8 mouse cellular contexts compared by ENCODE assay signal in the genomic region with DNA sequence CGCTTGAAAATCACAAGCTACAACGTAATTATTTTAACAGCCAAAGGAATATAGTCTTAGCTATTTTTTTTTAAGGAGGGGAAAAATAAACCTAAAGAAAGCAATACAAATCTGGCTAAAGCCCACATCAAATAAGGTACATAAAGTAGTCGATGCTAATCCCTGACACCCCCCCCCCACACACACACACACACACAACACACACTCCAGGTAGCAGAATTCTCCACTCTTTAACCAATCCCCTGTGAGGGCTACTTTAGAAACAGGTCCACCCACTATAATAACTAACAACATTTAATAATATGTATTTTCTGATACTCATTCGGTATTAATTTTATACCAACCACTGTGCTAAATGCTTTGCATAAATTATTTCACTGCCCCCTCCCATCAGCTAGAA. TPM values are rescaled to one million over a fixed set of nuclear protein-coding genes. Genes with fewer than 3 reads are reported as not detected.
DNase-seq lines count a peak whose midpoint lies in the region; ATAC-seq and TF ChIP-seq lines count a peak whose summit lies in the region.
"Had no signal": no experiment of that assay in that cellular context is flagged by ENCODE, and none has a peak within 500 bp of the region (broad histone marks: within the 10 kb centered on the region; RNA-seq: fewer than 3 reads in every experiment).

No protein-coding gene starts in this region.

- no peak for ATAC-seq in lung, embryonic 15.5 days (ENCODE audit: borderline replicate concordance, extremely low read depth, low FRiP score, low TSS enrichment)
- no peak for ATAC-seq in limb, embryonic 11.5 days (ENCODE audit: insufficient number of reproducible peaks, low FRiP score, low TSS enrichment, low read depth)

- peak overlapping the region; percentile 62 for H3K4me3 ChIP-seq in lung, embryonic 15.5 days
- H3K4me3 ChIP-seq in forebrain, embryonic 10.5 days: peak overlapping the region; percentile 79
- H3K4me3 ChIP-seq in limb, embryonic 11.5 days (ENCODE audit: low read depth, low read length): peak overlapping the region; percentile 70
- no peak overlapping the region for H3K4me3 ChIP-seq in small intestine, adult 2 months (ENCODE audit: low read depth, low read length)

- no peak for DNase-seq in lung, adult 18-20 months
- DNase-seq in forebrain, embryonic 10.5 days (ENCODE audit: extremely low spot score, low spot score): no peak
- DNase-seq in limb, embryonic 11.5 days (ENCODE audit: low spot score): no peak
- no peak for DNase-seq in ovary, adult 18-20 months (ENCODE audit: low spot score)
- no peak for DNase-seq in layer of hippocampus, postnatal 36 days

- H3K9me3 ChIP-seq in lung, embryonic 15.5 days: no peaks in the 10 kb centered on the region
- H3K9me3 ChIP-seq in forebrain, embryonic 10.5 days: no peaks in the 10 kb centered on the region
- H3K9me3 ChIP-seq in limb, embryonic 11.5 days (ENCODE audit: control insufficient read depth, low read length): no peaks in the 10 kb centered on the region

- no peaks in the 10 kb centered on the region for H3K36me3 ChIP-seq in lung, embryonic 15.5 days
- peaks cover 25% of the 10 kb centered on the region for H3K36me3 ChIP-seq in forebrain, embryonic 10.5 days (replicated peaks)
- H3K36me3 ChIP-seq in limb, embryonic 11.5 days (ENCODE audit: control insufficient read depth, insufficient read depth, low read length): no peaks in the 10 kb centered on the region
- H3K36me3 ChIP-seq in small intestine, adult 2 months (ENCODE audit: control insufficient read depth, insufficient read depth, low read length): no peaks in the 10 kb centered on the region

- no peak for TF ChIP-seq CTCF in small intestine, adult 2 months (IDR thresholded peaks at IDR 0.05; ENCODE audit: extremely low read depth, insufficient read length, insufficient replicate concordance, low read depth, low read length)

- no peak for TF ChIP-seq POLR2A in small intestine, adult 2 months (IDR thresholded peaks at IDR 0.05; ENCODE audit: low read depth, low read length)

- peak overlapping the region; percentile 91 for H3K4me2 ChIP-seq in lung, embryonic 15.5 days
- H3K4me2 ChIP-seq in limb, embryonic 11.5 days (ENCODE audit: low read depth, severe bottlenecking): peak overlapping the region; percentile 84

- WGBS in lung, embryonic 15.5 days: 1% methylated on average over 4 of the region's 4 CpGs
- WGBS in forebrain, embryonic 10.5 days: 0% methylated on average over 4 of the region's 4 CpGs
- 0% methylated on average over 4 of the region's 4 CpGs for WGBS in limb, embryonic 11.5 days
- WGBS in small intestine, adult 2 months: 3% methylated on average over 4 of the region's 4 CpGs

- peak overlapping the region; percentile 96 for H3K27ac ChIP-seq in lung, embryonic 15.5 days
- peak overlapping the region; percentile 99 for H3K27ac ChIP-seq in forebrain, embryonic 10.5 days
- H3K27ac ChIP-seq in limb, embryonic 11.5 days (replicated peaks; ENCODE audit: low read depth, low read length): peak overlapping the region; percentile 97
- H3K27ac ChIP-seq in small intestine, adult 2 months (ENCODE audit: insufficient read depth, low read depth, low read length): peak overlapping the region; percentile 91; the same call in 1 of the 2 replicates

- peaks cover 70% of the 10 kb centered on the region for H3K4me1 ChIP-seq in lung, embryonic 15.5 days
- H3K4me1 ChIP-seq in forebrain, embryonic 10.5 days: peaks cover 100% of the 10 kb centered on the region
- peaks cover 50% of the 10 kb centered on the region for H3K4me1 ChIP-seq in limb, embryonic 11.5 days (ENCODE audit: control insufficient read depth, insufficient read depth, low read length)
- peaks cover 24% of the 10 kb centered on the region; the same call in 1 of the 2 replicates for H3K4me1 ChIP-seq in small intestine, adult 2 months (ENCODE audit: control insufficient read depth, insufficient read depth, insufficient read length, low read length)

- no peak overlapping the region for H3K9ac ChIP-seq in lung, embryonic 15.5 days
- no peak overlapping the region for H3K9ac ChIP-seq in limb, embryonic 11.5 days (ENCODE audit: low read length)

- peaks cover 8% of the 10 kb centered on the region for H3K27me3 ChIP-seq in lung, embryonic 15.5 days
- peaks cover 15% of the 10 kb centered on the region for H3K27me3 ChIP-seq in forebrain, embryonic 10.5 days (ENCODE audit: poor library complexity, severe bottlenecking)
- peaks cover 3% of the 10 kb centered on the region; the same call in 1 of the 2 replicates for H3K27me3 ChIP-seq in limb, embryonic 11.5 days (ENCODE audit: control insufficient read depth, insufficient read depth, low read length)
- no peaks in the 10 kb centered on the region for H3K27me3 ChIP-seq in small intestine, adult 2 months (ENCODE audit: control insufficient read depth, insufficient read depth, low read length)

RNA-seq across cellular contexts. Expression of gene Kdm6b, which starts 3.0 kb away (rescaled TPM):
- 22.7 and 23.4 TPM in 2 replicates for polyA plus RNA-seq in lung, embryonic 15.5 days (2015; fragmentation: Nextera tagmentation; extraction: Ambion mirVana)
- 31.7 TPM in 2 replicates for polyA plus RNA-seq in forebrain, embryonic 10.5 days (2016; fragmentation: Nextera tagmentation; extraction: Ambion mirVana)
- 42.4 and 44.5 TPM in 2 replicates for polyA plus RNA-seq in limb, embryonic 11.5 days (2014; fragmentation: Nextera tagmentation; extraction: Ambion mirVana)
- 13.5 and 35.4 TPM in 2 replicates for polyA plus RNA-seq in small intestine, adult 2 months (2012; rRNA removed)
- total RNA-seq in layer of hippocampus, postnatal 36 days (2021): 10 to 100 TPM; 32.0 to 41.6 TPM

RNA-seq across cellular contexts. Expression of gene Tmem88, which starts 18.5 kb away (rescaled TPM):
- polyA plus RNA-seq in lung, embryonic 15.5 days (2015; fragmentation: Nextera tagmentation; extraction: Ambion mirVana): 46.7 and 49.8 TPM in 2 replicates
- 23.3 and 23.4 TPM in 2 replicates for polyA plus RNA-seq in forebrain, embryonic 10.5 days (2016; fragmentation: Nextera tagmentation; extraction: Ambion mirVana)
- 22.7 and 23.6 TPM in 2 replicates for polyA plus RNA-seq in limb, embryonic 11.5 days (2014; fragmentation: Nextera tagmentation; extraction: Ambion mirVana)
- polyA plus RNA-seq in small intestine, adult 2 months (2012; rRNA removed): 11.2 and 16.5 TPM in 2 replicates
- total RNA-seq in layer of hippocampus, postnatal 36 days (2021): 1 to 10 TPM; 1.8 to 2.6 TPM
- total RNA-seq: granulocyte monocyte progenitor cell, adult 5-6 weeks had no signal

RNA-seq across cellular contexts. Expression of gene Cyb5d1, which starts 21.1 kb away (rescaled TPM):
- 28.4 and 31.5 TPM in 2 replicates for polyA plus RNA-seq in lung, embryonic 15.5 days (2015; fragmentation: Nextera tagmentation; extraction: Ambion mirVana)
- 47.3 and 54.6 TPM in 2 replicates for polyA plus RNA-seq in forebrain, embryonic 10.5 days (2016; fragmentation: Nextera tagmentation; extraction: Ambion mirVana)
- 29.2 and 37.0 TPM in 2 replicates for polyA plus RNA-seq in limb, embryonic 11.5 days (2014; fragmentation: Nextera tagmentation; extraction: Ambion mirVana)
- 4.3 and 5.3 TPM in 2 replicates for polyA plus RNA-seq in small intestine, adult 2 months (2012; rRNA removed)
- 10 to 100 TPM; 44.6 to 48.6 TPM for total RNA-seq in layer of hippocampus, postnatal 36 days (2021)

RNA-seq across cellular contexts. Expression of gene Naa38, which starts 21.2 kb away (rescaled TPM):
- polyA plus RNA-seq in lung, embryonic 15.5 days (2015; fragmentation: Nextera tagmentation; extraction: Ambion mirVana): 151 and 168 TPM in 2 replicates
- 131 and 136 TPM in 2 replicates for polyA plus RNA-seq in forebrain, embryonic 10.5 days (2016; fragmentation: Nextera tagmentation; extraction: Ambion mirVana)
- 129 and 141 TPM in 2 replicates for polyA plus RNA-seq in limb, embryonic 11.5 days (2014; fragmentation: Nextera tagmentation; extraction: Ambion mirVana)
- polyA plus RNA-seq in small intestine, adult 2 months (2012; rRNA removed): 129 and 163 TPM in 2 replicates
- total RNA-seq in layer of hippocampus, postnatal 36 days (2021): 100 to 1,000 TPM; 117 to 118 TPM

RNA-seq across cellular contexts. Expression of gene Chd3, which starts 47.3 kb away (rescaled TPM):
- 56.7 and 59.4 TPM in 2 replicates for polyA plus RNA-seq in lung, embryonic 15.5 days (2015; fragmentation: Nextera tagmentation; extraction: Ambion mirVana)
- polyA plus RNA-seq in forebrain, embryonic 10.5 days (2016; fragmentation: Nextera tagmentation; extraction: Ambion mirVana): 40.7 and 44.9 TPM in 2 replicates
- 58.6 and 68.0 TPM in 2 replicates for polyA plus RNA-seq in limb, embryonic 11.5 days (2014; fragmentation: Nextera tagmentation; extraction: Ambion mirVana)
- 86.3 and 240 TPM in 2 replicates for polyA plus RNA-seq in small intestine, adult 2 months (2012; rRNA removed)
- total RNA-seq in layer of hippocampus, postnatal 36 days (2021): 100 to 1,000 TPM; 537 to 553 TPM
